ENCODE assay signal across 1 mouse cellular context in the genomic region with DNA sequence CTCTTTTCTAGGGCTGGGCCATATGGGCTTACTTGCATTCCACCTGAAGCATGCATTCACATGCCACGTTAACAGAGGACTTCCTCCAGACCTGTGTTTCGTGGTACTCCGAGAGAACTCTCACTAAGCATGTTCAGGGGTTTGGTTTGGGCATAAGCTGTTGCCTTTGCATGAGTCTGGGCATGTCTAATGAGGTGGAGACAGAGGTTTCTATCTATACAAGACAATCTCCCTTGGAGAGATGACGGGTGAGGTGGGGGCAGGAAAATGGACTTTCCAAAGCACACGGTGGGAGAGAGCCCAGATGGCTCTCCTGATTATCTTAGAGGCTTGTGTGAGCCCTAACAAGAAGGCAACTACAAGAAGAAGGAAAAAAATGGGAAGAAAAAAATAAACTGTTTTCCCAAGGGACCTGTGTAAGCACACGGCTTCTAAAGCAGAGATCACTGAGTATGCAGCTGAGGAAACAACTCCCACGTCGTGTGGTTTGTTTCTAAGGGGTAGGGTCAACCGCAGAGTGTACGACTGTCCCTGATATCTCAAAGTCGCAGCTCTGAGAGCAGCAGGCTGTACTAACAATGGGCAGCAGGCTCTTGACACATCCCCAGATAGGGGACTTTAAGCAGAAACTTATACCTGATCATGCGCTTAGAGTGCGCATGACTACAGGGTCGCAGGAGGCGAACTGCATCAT.
TF ChIP-seq lines count a peak whose summit lies in the region.

No protein-coding gene starts in this region.

TF ChIP-seq in MEL, 35 proteins besides CTCF, POLR2A, EP300 and RAD21 (continued from another document):
- TF ChIP-seq MXI1 (IDR thresholded peaks at IDR 0.05; ENCODE audit: low read depth, low read length), result no peak
- no peak for TF ChIP-seq HCFC1 (IDR thresholded peaks at IDR 0.05; ENCODE audit: low read depth, low read length)
- TF ChIP-seq MAFK (IDR thresholded peaks at IDR 0.05; ENCODE audit: borderline replicate concordance, low read depth, low read length), result no peak
- TF ChIP-seq ETS1 (IDR thresholded peaks at IDR 0.05; ENCODE audit: low read depth, low read length), result 0 out of 2 replicates have a peak, but pooled peaks have one; percentile 16
- TF ChIP-seq E2F4 (IDR thresholded peaks at IDR 0.05; ENCODE audit: borderline replicate concordance, low read depth, low read length), result no peak
TF ChIP-seq in MEL: peak in this region for 3.
